Mouse (Mus musculus) ES-E14 (cell line): ENCODE results near the gene Kcnh6. TPM values are rescaled to one million over a fixed set of nuclear protein-coding genes. Genes with fewer than 3 reads are reported as not detected.

Experiments used
- DNase-seq: peaks from one replicate; pipeline ENCODE4 v3.0.0-alpha.2; 2013; ENCODE audit warnings: low read depth, low spot score
- H3K27ac ChIP-seq: 2 replicates; pipeline ENCODE4 v1.5.1; 2012; ENCODE audit warnings: low read depth, mild to moderate bottlenecking, low read length, moderate library complexity, mixed read lengths; ENCODE audit not compliant: poor library complexity, insufficient read depth, severe bottlenecking
- H3K36me3 ChIP-seq: 2 replicates; pipeline ENCODE4 v1.6.1; 2012; ENCODE audit warnings: mild to moderate bottlenecking, low read length, moderate library complexity, mixed read lengths; ENCODE audit not compliant: control insufficient read depth, poor library complexity, insufficient read depth, severe bottlenecking
- H3K4me1 ChIP-seq, 2 experiments: fragments of 150-350 bp in 1 of 2; sonication (generic) in 1 of 2; 2 replicates each; pipeline ENCODE4 v1.6.1; 2012; ENCODE audit warnings: low read length in 2 of 2, mild to moderate bottlenecking in 1 of 2, mixed read lengths in 1 of 2; ENCODE audit not compliant: control insufficient read depth in 2 of 2, insufficient read depth in 2 of 2, poor library complexity in 1 of 2
- H3K4me3 ChIP-seq, 2 experiments: fragments of 150-350 bp in 1 of 2; sonication (generic) in 1 of 2; 2 replicates each; pipeline ENCODE4 v1.5.1; 2012; ENCODE audit warnings: low read length in 2 of 2, low read depth in 1 of 2, mild to moderate bottlenecking in 1 of 2, mixed read lengths in 1 of 2; ENCODE audit not compliant: insufficient read depth in 1 of 2, poor library complexity in 1 of 2, severe bottlenecking in 1 of 2
- H3K9ac ChIP-seq: 2 replicates; pipeline ENCODE4 v1.6.1; 2012; ENCODE audit warnings: low read depth, mild to moderate bottlenecking, low read length, mixed read lengths; ENCODE audit not compliant: poor library complexity, insufficient read depth, severe bottlenecking
- H3K9me3 ChIP-seq: fragments of 150-350 bp; sonication (generic); 2 replicates; pipeline ENCODE4 v1.6.1; 2012; ENCODE audit warnings: low read depth, mild to moderate bottlenecking, low read length; ENCODE audit not compliant: control insufficient read depth, insufficient read depth
- CHD2 ChIP-seq: IDR thresholded peaks from 2 replicates; pipeline ENCODE4 v1.6.1; 2014; ENCODE audit warnings: mild to moderate bottlenecking, low read depth, low read length, inconsistent platforms
- HCFC1 ChIP-seq: IDR thresholded peaks from 2 replicates; pipeline ENCODE4 v1.6.1; 2012; ENCODE audit warnings: low read length, inconsistent platforms, borderline replicate concordance; ENCODE audit not compliant: insufficient read depth
- MAFK ChIP-seq: IDR thresholded peaks from 2 replicates; pipeline ENCODE4 v1.6.1; 2014; ENCODE audit warnings: mild to moderate bottlenecking, low read depth, low read length, inconsistent platforms; ENCODE audit not compliant: insufficient read depth
- ZC3H11A ChIP-seq: IDR thresholded peaks from 2 replicates; pipeline ENCODE4 v1.6.1; 2012; ENCODE audit warnings: low read depth, mild to moderate bottlenecking, inconsistent platforms, low read length, borderline replicate concordance
- ZNF384 ChIP-seq: IDR thresholded peaks from 2 replicates; pipeline ENCODE4 v1.6.1; 2012; ENCODE audit warnings: low read depth, low read length, inconsistent platforms
- in situ Hi-C, 2 experiments: fragments of 600-800 bp; cut with MboI; formaldehyde crosslinking; loops; one replicate each; pipeline ENCODE4 v1.15.1; 2025; ENCODE audit warnings: low sequenced_read_pairs in 2 of 2, inconsistent platforms in 1 of 2; ENCODE audit not compliant: unreplicated experiment in 2 of 2
- total RNA-seq: library from RNA; depleted of rRNA; stranded (reverse); fragments of 300-350 nt; gene quantifications from 2 replicates; pipeline ENCODE4 v1.2.3, GENCODE M21; 2012

The Kcnh6 gene
- total RNA-seq, 1 experiment = 1.5 TPM

- H3K36me3 ChIP-seq = peaks cover 13% of the 10 kb centered on the region
Observed at GRCm38 (mm10) chr11:106058020-106058419, 50.1 kb downstream of the Kcnh6 start.

GRCm38 (mm10) chr11:106060549-106060948 lies 52.6 kb downstream of the Kcnh6 start:
- Histone ChIP-seq H3K9ac (no peak overlapping the region), H3K4me1 (no peaks in the 10 kb centered on the region), H3K4me3 (no peak overlapping the region), H3K27ac (no peak overlapping the region), H3K9me3 (no peaks in the 10 kb centered on the region), H3K36me3 (peaks cover 2% of the 10 kb centered on the region)
- in situ Hi-C loops = no loop called here
- no peak for TF ChIP-seq CHD2
- TF ChIP-seq HCFC1 = no peak
- TF ChIP-seq ZNF384 = no peak
- TF ChIP-seq ZC3H11A = no peak
- TF ChIP-seq MAFK = no peak
- DNase-seq = no peak

More at GRCm38 (mm10) chr11:106058020-106058419, 50.1 kb downstream of the Kcnh6 start:
- H3K27ac ChIP-seq = no peak overlapping the region
- TF ChIP-seq HCFC1 (no peak), ZC3H11A (no peak)
- no peak for DNase-seq
- H3K9me3 ChIP-seq = no peaks in the 10 kb centered on the region
- H3K9ac ChIP-seq = no peak overlapping the region
- H3K4me3 ChIP-seq = no peak overlapping the region
- H3K4me1 ChIP-seq = no peaks in the 10 kb centered on the region
- in situ Hi-C loops = no loop called here

- no peak overlapping the region for H3K9ac ChIP-seq
- peaks cover 2% of the 10 kb centered on the region for H3K36me3 ChIP-seq
- in situ Hi-C loops = no loop called here
- DNase-seq = no peak
- H3K4me1 ChIP-seq = no peaks in the 10 kb centered on the region
- TF ChIP-seq ZNF384 = no peak
- no peak for TF ChIP-seq CHD2
- TF ChIP-seq MAFK = no peak
- no peak for TF ChIP-seq ZC3H11A
- TF ChIP-seq HCFC1 = no peak
- no peak overlapping the region for H3K4me3 ChIP-seq
- H3K27ac ChIP-seq = no peak overlapping the region
- no peaks in the 10 kb centered on the region for H3K9me3 ChIP-seq
Observed at GRCm38 (mm10) chr11:106061311-106061710, 53.4 kb downstream of the Kcnh6 start.

- Histone ChIP-seq H3K4me3 (no peak overlapping the region), H3K27ac (no peak overlapping the region), H3K9me3 (no peaks in the 10 kb centered on the region), H3K4me1 (no peaks in the 10 kb centered on the region; a peak in 1 of 4 replicates), H3K9ac (no peak overlapping the region), H3K36me3 (no peaks in the 10 kb centered on the region; the same call in 1 of the 2 replicates)
- TF ChIP-seq MAFK = no peak
- no peak for TF ChIP-seq CHD2
- TF ChIP-seq HCFC1 = no peak
- no peak for TF ChIP-seq ZNF384
- TF ChIP-seq ZC3H11A = no peak
- in situ Hi-C loops = no loop called here
- DNase-seq = no peak
Observed at GRCm38 (mm10) chr11:106063756-106064155, 55.8 kb downstream of the Kcnh6 start.
